Mouse (Mus musculus): ENCODE measurements around the gene Cyp1a1.

GRCm38 (mm10) chr9:57706496-57706895 lies 18.8 kb downstream of the Cyp1a1 start:
- TF ChIP-seq POLR2A (IDR thresholded peaks at IDR 0.05; ENCODE audit: low read depth, low read length), result no peak
- no peak for TF ChIP-seq CTCF (conservative IDR thresholded peaks at IDR 0.05; ENCODE audit: insufficient read depth, insufficient read length, low read depth, low read length)

All from kidney, adult 2 months (tissue).